Mouse (Mus musculus) CD8-positive naive resting alpha-beta T cell, adult 57 days (primary cell): ENCODE results near the gene Rab9b. TPM values are rescaled to one million over a fixed set of nuclear protein-coding genes. Genes with fewer than 3 reads are reported as not detected.

ENCODE experiments used
- total RNA-seq: library from RNA; stranded (reverse); gene quantifications from one replicate; pipeline ENCODE4 v1.2.4, GENCODE M21; 2023

The Rab9b gene
- not detected for total RNA-seq

DNA sequence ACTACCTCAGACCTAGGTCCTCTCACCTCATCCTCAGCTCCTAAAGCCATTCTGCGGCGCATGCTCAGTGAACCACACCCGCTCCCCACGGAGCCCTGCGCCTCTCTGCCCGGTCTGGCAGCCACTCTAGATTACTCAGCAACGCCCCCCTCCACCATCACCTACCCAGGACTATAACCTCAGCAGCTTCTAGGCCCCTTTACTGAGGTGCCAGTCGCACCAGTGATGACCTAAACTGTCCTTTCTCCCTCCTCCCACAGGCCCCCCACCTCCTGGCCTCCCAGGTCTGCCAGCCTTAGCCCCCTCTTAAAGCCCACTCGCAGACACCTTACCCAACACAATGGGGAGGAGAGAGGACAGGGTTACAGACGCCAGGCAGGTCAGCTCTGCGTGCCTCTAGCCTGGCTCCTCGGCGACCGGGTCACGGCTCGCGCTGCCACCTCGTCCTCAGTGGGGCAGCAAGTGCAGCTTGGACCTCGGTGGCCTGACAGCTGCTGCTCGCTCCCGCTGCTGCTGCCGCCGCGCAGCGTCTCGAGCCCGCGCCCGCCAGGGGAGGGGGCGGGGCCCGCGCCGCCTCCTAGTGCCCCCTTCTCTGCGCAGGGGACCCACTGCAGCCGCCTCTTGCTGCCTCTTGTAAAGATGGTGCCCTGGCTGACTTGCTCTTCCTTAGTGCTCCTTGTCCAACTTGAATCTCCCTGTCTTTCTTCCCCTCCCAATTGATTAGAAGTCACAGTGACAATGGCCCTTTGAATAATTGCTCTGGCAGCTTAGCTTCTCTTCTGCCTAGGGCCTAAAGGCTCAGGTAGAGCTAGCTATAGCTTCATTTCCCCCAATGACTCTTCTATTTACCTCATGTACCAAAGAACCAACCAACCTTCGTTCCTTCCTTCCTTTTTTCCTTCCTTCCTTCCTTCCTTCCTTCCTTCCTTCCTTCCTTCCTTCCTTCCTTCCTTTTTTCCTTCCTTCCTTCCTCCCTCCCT lies at the start of gene Rab9b:
Gene Rab9b (minus strand): TSS at position 695 of the 980 bp plus-strand sequence.

DNA sequence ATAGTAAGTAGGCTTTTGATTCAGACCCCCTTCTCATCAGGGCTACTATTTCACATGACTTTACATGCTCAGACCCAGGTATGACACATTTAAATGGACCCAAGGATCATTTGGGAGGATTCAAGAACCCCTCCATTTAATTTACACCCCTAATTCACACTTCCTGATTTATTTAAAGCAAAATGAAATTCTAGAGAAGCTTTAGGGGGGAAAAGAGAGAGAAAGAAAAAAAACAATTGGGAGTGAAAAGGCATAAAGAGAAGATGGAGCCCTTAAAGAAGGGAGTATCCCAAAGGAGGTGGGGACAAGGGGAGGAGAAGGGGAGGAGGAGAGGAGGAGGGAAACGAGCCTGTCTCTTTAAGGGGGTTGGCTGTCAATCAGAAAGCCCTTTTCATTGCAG lies 46.2 kb downstream of the Rab9b start, which contains the start of gene Plp1:
Gene Plp1 (plus strand): TSS at position 301 of the 400 bp plus-strand sequence.

Other genes with a start within 250 kb of the Rab9b start
- gene Tceal1, start 160.8 kb downstream of the Rab9b start, total RNA-seq, result 0.24 TPM
- 147 TPM for gene Morf4l2, start 125.1 kb downstream of the Rab9b start, total RNA-seq
- not detected for gene Glra4, start 88.6 kb downstream of the Rab9b start, total RNA-seq
- 4.7 TPM for gene Plp1, start 46.1 kb downstream of the Rab9b start, total RNA-seq
- not detected for gene H2bfm, start 58.6 kb upstream of the Rab9b start, total RNA-seq
- gene Tmsb15b2, start 106.7 kb upstream of the Rab9b start, total RNA-seq, result 33.4 TPM
- not detected for gene Tmsb15l, start 108.1 kb upstream of the Rab9b start, total RNA-seq
- 9.3 TPM for gene Tmsb15b1, start 108.1 kb upstream of the Rab9b start, total RNA-seq
- 4.9 TPM for gene Zcchc18, start 124.4 kb upstream of the Rab9b start, total RNA-seq
- gene Slc25a53, start 169.5 kb upstream of the Rab9b start, total RNA-seq, result 35.6 TPM
- gene Fam199x, start 180.8 kb upstream of the Rab9b start, total RNA-seq, result 7.4 TPM